Mouse (Mus musculus) G1E (cell line): ENCODE data around the gene Iqsec3.

Source experiments
- CTCF ChIP-seq: IDR thresholded peaks from 2 replicates; pipeline ENCODE4 v1.5.1; 2012; ENCODE audit warnings: low read depth, low read length, inconsistent platforms, mixed read lengths
- GATA1 ChIP-seq: IDR thresholded peaks from 2 replicates; pipeline ENCODE4 v1.6.1; 2012; ENCODE audit warnings: borderline replicate concordance, low read length, inconsistent platforms, mixed read lengths
- GATA2 ChIP-seq: IDR thresholded peaks from 2 replicates; pipeline ENCODE4 v1.6.1; 2012; ENCODE audit warnings: low read depth, low read length, inconsistent platforms, borderline replicate concordance
- TAL1 ChIP-seq: conservative IDR thresholded peaks from 2 replicates; pipeline ENCODE4 v1.6.1; 2012; ENCODE audit warnings: low read depth, low read length, inconsistent platforms, mixed read lengths

DNA sequence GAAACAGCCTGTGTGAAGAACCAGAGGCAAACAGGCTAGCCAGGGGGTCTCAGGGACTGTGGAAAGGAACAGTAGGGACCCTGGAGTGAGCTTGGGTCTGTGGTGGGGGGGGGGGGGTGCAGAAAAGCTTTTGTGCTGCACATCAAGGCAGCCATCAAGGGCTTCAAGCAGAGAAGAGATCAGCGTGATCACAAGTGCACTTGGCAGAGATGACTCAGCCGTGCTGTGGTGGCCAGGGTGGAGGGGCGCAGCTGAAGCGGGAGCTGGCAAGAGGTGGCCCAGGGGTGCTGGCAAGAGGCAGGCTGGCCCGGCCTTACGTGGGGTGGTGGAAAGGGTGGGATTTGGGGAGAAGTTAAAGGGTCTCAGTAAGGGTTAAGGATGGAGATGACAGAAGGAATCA lies 48.6 kb downstream of the Iqsec3 start:
- no peak for TF ChIP-seq CTCF
- no peak for TF ChIP-seq GATA1
- no peak for TF ChIP-seq TAL1
- TF ChIP-seq GATA2, result no peak
